Mouse (Mus musculus) gastrocnemius, postnatal 10 days (tissue): Measurements from ENCODE around the gene Trpm3. TPM values are rescaled to one million over a fixed set of nuclear protein-coding genes. Genes with fewer than 3 reads are reported as not detected.

Experiments
- DNase-seq: peaks from one replicate; pipeline ENCODE4 v3.0.0; 2021; ENCODE audit warnings: mixed read lengths
- total RNA-seq, 2 experiments: library from RNA; stranded (reverse); gene quantifications; 2 replicates each; pipeline ENCODE4 v1.2.3; 2021

The Trpm3 gene
- total RNA-seq, 2 experiments from 2014 or later, result 2.3 to 3.7 TPM

- DNase-seq, result no peak
Observed at GRCm38 (mm10) chr19:22922871-22923670, 784.2 kb downstream of the Trpm3 start.

DNA sequence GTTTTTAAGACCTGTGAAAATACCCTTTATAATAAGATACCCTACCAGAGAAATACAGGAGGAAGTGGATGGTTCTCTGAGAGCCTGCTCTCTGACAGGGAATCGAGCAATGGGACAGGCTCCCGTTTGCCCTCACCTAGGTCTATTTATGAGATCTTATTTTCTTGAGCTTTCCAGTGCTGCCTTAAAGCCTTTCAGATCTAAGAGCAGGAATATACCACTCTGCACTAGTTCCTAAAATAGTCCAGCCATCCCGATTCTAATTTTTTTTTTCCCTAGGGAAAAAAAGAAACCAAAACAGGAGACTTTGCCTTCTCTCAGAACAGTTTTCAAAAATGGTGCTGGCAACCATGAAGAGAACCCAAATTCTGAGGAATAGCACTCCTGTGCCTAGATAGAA is 786.4 kb downstream of the Trpm3 start:
- DNase-seq, result no peak

DNA sequence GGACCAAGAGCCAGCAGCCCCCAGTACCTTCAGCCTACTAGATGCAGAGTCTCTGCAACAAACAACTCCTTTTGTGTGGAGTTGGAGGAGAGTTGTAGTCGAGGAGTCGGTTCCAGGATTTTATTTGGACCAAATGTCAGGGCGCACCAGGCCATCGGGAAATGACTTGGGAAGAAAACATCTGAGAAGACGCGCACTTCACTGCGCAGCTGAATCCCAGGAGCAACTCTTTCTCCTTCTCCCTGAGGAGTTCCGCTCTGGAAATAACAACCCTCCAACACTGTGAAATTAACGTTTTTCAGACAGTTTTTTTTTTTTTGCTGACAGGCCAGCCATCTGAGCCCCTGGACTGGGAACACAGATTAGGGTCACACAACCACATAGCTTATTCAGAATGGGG is 787.9 kb downstream of the Trpm3 start:
- no peak for DNase-seq

GRCm38 (mm10) chr19:22928366-22928765 is 789.5 kb downstream of the Trpm3 start:
- no peak for DNase-seq

GRCm38 (mm10) chr19:22929768-22930167 is 790.9 kb downstream of the Trpm3 start:
- no peak for DNase-seq

DNA sequence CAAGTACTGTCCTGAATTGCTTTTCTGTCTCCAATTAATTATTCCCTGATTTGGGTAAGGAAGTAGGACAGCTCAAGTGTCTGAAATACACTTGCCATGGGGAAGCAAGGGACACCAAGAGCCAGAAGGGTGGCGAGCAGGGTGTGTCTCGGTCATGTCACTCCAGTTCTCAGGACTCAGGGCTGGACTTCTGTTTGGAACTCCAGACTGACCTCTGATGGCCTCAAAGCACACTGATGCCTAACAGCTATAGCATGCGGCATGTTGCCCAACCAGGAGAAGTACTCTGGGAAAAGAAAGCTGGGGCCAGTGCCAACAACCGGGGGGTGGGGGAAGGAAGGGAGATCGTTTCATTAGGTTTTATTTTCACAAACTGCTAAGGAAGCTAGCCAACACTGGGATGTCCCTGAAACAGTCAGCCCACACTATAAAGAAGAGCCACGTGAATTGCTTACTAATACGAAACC is 791.6 kb downstream of the Trpm3 start:
- DNase-seq, result peak; percentile 51

DNA sequence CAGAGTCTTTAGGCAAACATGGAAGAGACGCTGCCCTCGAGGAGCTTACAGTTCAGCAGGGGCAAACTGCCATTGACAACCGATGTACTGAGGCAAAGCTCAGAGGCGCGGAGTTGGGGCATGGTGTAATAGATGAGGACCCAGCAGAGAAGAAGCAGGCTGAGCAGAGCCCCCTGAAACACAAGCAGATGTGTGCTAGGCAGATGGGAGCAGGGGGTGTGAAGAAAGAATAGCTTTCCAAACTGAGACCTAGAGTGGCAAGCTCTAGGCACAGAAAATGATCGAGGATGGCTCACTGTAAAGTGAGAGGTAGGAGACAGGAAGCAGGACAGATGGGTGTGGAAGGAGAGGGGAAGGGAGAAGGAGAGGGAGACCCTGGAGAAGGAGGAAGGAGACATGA is 792.2 kb downstream of the Trpm3 start:
- DNase-seq, result no peak

DNA sequence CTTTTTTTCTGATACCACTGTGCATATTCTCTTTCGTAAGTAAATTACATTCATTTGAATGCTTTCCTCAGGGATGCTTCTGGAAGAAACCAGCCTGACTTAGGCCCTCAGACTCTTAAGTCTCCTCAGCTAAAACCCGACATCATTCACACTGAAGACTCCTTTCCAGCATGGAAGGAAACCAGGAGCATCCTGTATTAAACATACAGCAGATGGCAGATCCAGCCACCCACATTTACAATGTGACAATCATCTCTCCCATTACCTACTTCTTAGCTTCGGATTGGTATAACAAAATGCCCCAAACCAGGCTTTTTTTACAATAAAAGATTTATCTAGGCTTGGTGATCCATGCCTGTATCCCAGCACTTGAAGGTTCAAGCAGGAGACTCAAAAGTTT is 796.2 kb downstream of the Trpm3 start:
- DNase-seq, result no peak

DNA sequence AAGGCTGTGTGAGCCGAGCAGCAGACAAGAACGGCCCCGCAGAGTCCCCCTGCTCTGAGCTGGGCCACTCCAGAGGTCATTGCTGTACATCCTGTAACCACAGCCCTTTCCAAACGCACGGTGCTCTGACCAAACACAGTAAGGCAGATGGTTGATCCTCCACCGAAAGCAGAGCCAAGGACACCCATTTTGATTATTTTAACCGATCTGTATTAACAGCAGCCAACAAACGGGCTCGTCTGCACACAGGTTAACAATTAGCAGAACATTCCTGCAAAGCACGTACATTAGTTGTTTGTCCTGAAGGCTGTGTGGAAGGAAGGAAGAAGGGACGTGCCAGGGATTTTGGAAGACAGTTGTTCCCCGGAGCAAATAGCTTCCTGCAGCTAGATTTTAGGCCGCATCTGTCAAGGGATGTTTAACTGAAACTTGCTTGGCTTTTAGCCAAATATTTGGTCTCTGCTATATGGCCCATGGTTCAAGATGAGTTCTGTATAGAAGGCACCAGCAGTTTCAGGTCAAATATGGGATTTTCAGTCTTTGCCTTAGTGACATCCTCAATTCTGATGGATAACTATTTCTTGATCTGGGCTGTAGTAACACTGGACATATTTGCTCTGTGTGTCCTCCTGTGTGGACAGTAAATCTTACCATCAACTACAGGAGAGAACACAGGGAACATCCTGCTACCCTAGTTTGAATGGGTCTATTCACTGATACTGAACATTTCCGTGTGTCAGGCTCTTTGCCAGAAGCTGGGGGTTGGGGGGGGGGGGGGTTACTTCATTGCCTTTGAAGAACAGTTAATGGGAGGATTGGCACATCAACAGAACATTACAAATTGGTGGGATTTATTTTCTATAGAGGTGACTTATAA is 800.2 kb downstream of the Trpm3 start:
- DNase-seq, result no peak

- DNase-seq, result no peak
Observed at GRCm38 (mm10) chr19:22939836-22940235, 801.0 kb downstream of the Trpm3 start.

DNA sequence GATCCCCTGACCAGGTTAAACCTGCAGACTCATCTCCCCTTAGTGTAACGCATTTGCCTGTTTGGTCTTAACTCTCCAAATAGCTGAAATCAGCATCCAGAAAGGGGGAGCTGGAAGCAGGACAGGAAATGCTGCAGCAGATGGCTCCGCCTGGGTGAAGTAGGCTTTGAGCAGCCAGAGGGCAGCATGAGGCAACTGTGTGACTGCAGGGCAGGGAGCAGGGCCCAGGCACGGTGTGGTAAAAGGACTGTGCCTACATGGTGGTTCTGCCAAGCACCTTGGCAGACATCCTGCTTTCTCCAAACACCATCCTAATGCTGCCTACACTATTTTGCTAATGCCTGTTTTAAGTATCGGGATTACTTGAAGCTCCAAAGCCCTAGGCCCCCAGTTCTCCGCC is 801.6 kb downstream of the Trpm3 start:
- DNase-seq, result peak; percentile 67

- DNase-seq, result no peak
Observed at GRCm38 (mm10) chr19:22940956-22941355, 802.1 kb downstream of the Trpm3 start.

DNA sequence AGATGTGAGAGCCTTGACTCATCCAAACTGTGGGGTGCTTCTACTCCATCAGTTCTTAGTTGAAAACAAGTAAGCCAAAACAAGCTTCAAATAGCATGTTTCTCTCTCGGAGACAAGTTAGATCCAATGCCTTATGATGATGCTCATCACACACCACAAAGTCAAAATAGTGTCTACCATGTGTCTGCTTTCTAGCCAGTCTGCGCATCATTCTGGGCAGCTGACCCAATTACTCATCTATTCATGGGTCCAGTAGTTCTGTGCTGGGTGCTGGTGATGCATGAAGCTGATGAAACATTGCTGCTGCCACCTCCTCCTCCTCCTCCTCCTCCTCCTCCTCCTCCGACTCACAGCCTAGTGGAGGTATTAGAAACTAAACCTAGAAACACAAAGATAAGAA is 813.6 kb downstream of the Trpm3 start:
- no peak for DNase-seq

GRCm38 (mm10) chr19:22953191-22953590 is 814.3 kb downstream of the Trpm3 start:
- no peak for DNase-seq

DNA sequence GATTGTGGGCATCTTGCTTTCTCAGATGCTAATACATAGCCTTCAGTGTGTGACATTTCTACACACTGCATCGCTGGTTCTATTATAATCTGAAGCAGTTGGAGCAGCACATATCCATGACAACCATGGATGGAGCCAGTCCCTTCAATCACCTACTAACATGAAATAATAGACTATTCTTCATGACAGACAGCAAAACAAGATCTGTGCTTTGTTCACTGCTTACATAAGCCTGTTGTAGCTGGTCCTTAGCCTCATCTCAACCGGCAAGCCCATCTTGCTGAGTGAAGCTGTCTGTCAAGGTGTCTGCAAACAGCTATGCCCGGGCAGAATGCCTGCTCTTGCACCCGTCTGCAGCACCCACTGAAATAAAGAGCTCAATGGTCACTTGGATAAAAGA is 819.6 kb downstream of the Trpm3 start:
- no peak for DNase-seq

DNA sequence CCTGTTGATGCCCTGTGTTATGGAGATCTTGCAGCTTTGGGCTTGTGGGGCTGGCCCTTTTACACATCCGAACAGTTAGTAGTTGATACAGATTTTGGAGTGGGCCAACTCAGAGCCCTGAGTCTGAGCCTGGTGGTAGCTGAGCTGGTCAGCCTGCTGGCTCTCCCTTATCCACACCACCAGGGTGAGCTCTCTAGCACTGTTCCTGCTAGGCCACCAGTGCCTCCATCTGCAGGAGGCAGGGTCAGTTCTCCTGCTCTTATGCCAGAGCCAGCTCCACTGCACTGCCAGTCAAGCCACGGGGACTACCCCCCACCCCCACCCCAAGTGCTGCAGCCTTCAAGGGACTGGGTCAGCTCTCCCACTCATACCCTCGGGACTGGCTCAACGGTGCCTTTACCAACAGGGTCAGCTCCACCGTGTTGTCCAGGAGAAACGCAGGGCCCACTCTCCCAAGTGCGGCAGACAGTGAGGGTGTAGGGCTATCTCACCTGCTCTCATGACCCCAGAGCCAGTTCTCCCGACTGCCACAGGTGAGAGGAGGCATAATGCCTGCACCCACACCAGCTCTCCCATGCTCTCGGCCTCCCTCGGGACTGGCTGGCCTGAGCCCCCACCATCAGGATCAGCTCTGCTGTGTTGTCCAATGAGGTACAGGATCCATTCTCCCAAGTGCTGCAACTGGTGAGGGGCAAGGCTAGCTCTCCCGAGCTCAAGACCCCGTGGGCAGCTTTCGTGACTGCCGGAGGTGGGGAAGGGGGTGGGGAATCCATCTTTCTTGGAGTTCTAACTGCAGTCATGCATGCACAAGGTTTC is 821.8 kb downstream of the Trpm3 start:
- no peak for DNase-seq

DNA sequence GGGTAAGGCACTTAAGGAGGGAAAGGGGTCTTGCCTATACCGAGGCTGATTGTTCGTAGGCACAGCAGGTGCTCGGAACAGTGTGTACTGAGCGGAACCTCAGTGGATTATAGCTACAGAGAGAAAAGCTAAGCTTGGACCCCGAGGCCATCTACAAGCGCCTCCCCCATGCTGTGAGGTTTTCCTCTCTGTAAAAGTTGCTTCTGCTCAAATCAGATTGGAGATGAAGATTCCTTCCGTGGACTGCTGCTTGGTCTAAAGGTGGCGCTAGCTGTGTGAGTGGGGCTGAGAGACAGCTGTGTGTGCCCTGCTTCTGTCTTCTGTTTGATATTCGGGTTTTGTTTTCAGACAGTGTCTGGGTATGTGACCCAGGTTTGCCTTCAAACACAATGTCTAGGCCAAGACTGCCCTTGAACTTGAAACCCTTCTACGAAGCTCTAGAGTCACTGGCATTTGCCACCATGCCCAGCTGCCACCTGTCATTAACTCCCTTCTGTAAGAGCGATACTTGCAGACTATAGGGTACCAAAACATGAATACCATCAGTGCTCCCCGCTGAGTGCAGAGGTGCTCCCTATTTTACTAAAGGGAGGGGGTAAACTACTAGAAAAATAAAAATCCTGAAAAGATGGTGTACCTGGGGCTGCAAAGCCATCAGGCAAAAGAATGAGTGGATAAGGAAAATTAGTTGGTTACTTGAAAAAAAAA is 823.3 kb downstream of the Trpm3 start:
- DNase-seq, result no peak

DNA sequence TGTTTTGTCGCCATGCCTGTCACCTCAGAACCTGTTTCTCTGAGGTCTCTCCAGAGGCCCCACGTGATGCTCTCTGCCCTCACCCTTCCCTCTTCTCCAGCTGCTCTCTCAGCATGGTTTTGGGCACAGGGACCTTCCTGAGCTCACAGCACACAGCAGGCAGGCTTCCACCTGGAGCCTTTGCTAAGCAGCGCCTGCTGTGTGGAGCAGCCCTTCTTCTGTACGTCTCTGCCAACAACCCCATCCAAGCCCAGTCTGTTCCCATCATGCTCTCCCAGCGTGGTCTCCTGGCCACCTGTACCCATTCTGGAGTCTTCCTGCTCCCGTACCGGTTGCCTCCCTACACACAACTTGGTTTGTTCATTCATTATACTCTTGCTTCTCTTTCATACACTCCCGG is 823.9 kb downstream of the Trpm3 start:
- DNase-seq, result no peak

GRCm38 (mm10) chr19:22963726-22964398 is 825.0 kb downstream of the Trpm3 start:
- DNase-seq, result no peak

- no peak for DNase-seq
Observed at GRCm38 (mm10) chr19:22965470-22965869, 826.6 kb downstream of the Trpm3 start.

GRCm38 (mm10) chr19:22973294-22973693 is 834.4 kb downstream of the Trpm3 start:
- no peak for DNase-seq
